Mouse (Mus musculus): ENCODE data around the gene Dock3. TPM values are rescaled to one million over a fixed set of nuclear protein-coding genes. Genes with fewer than 3 reads are reported as not detected.

Dock3 gene
- polyA plus RNA-seq, 1 experiment from 2014 or later: 0.12 TPM

DNA sequence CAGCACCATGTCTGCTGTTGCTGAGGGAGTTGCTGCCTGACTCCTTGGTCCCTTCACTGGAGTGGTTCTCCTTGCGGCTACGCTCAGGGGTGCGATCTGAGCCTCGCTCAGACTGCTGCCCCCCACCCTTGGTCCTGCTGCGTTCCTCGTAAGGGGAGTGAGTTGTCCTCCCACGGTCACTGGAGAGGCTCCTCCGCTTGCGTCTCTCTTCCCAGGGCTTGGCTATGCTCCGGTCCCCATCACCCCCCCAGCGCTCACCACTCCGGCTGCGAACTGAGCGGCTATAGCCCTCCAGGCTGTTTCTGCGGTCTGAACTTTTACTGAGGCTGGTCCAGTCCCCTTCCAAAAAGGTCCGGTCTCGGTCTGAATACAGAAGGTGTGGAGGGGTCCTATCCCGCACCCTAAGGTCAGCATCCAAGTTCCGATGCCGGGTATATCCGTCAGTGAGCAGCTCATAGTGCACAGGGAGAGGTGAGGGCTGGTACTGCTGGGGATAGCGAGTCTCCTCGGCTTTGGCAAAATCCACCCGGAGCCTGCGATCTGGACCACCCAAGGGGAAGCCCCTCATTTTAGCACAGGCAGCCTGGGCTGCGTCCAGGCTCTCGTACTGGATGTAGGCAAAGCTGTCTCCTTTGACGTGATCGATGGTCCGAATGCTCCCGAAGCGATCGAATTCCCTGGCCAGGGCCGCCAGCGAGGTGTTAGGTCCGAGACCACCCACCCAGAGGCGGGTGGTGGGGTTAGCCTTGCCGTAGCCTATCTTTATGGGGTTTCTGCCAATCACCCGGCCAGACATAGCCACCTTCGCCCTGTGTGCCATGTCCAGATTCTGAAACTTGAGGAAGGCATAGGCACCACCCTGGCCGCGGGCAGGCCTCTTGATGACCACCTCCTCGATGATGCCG, 346.5 kb downstream of the Dock3 start:
- 0 out of 2 replicates have a peak overlapping the region, but pooled peaks have one; percentile 93 for H3K27ac ChIP-seq
- no peaks in the 10 kb centered on the region for H3K9me3 ChIP-seq (replicated peaks)
- H3K4me3 ChIP-seq: peak overlapping the region; percentile 98
- peak overlapping the region; percentile 98 for H3K9ac ChIP-seq
- WGBS (ENCODE audit: insufficient replicate concordance): 37% methylated on average over 44 of the region's 44 CpGs
- peaks cover 73% of the 10 kb centered on the region for H3K4me1 ChIP-seq
- peak overlapping the region; percentile 97 for H3K4me2 ChIP-seq
- H3K27me3 ChIP-seq (replicated peaks): no peaks in the 10 kb centered on the region
- ATAC-seq: no peak
- peaks cover 82% of the 10 kb centered on the region for H3K36me3 ChIP-seq

DNA sequence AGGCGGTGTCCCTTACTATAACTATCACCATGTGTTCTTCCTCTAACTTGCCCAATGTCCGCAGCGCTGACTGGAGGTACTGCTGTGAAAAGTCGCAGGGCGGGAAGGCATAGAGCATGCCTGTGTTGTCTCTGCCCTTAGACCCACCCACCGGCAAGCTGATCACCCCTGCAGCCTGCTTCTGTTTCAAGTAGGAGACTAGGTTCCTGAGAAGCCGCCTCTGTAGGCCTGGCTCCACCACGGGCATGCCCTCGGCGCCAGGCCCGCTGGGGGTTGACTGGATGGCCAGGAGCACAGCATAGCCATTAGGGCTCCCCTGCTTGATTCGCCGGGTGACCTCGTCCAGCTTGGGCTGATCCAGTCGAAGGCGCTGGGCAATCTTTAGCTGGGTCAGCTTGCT, 347.4 kb downstream of the Dock3 start:
- Histone ChIP-seq H3K9ac (peak overlapping the region; percentile 98), H3K36me3 (peaks cover 82% of the 10 kb centered on the region), H3K27me3 (replicated peaks) (no peaks in the 10 kb centered on the region), H3K4me1 (peaks cover 63% of the 10 kb centered on the region), H3K9me3 (replicated peaks) (no peaks in the 10 kb centered on the region), H3K27ac (0 out of 2 replicates have a peak overlapping the region, but pooled peaks have one; percentile 10), H3K4me2 (peak overlapping the region; percentile 97), H3K4me3 (peak overlapping the region; percentile 98)
- no peak for ATAC-seq
- 50% methylated on average over 16 of the region's 16 CpGs for WGBS (ENCODE audit: insufficient replicate concordance)

DNA sequence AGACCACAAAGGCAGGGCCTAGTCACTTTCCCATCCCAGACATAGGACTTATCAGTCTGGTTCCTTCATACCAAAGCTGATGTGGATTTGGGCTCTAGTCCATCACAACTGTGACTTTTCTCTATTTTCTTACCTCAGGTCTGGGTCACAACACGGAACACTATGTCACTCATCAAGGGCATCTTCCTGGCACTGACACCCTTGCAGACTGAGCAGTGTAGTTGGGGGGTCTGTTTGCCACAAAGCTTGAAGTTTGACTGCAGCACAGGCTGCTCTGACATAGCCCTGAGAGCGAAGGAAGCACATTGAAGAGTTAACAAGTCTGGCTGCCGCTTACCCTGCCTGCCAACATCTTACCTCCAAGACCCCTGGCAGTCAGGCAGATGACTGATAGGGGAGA, 348.6 kb downstream of the Dock3 start:
- peak overlapping the region; percentile 6; the same call in 1 of the 2 replicates for H3K4me3 ChIP-seq
- no peak for ATAC-seq
- peak overlapping the region; percentile 36 for H3K9ac ChIP-seq
- no peak overlapping the region for H3K27ac ChIP-seq
- peak overlapping the region; percentile 97 for H3K4me2 ChIP-seq
- H3K4me1 ChIP-seq: peaks cover 51% of the 10 kb centered on the region
- 85% methylated on average over 3 of the region's 3 CpGs for WGBS (ENCODE audit: insufficient replicate concordance)
- H3K27me3 ChIP-seq (replicated peaks): no peaks in the 10 kb centered on the region
- H3K9me3 ChIP-seq (replicated peaks): no peaks in the 10 kb centered on the region
- H3K36me3 ChIP-seq: peaks cover 82% of the 10 kb centered on the region

GRCm38 (mm10) chr9:106882176-106882575, 349.5 kb downstream of the Dock3 start:
- 70% methylated on average over 4 of the region's 4 CpGs for WGBS (ENCODE audit: insufficient replicate concordance)
- ATAC-seq: no peak
- Histone ChIP-seq H3K9me3 (replicated peaks) (no peaks in the 10 kb centered on the region), H3K4me2 (no peak overlapping the region), H3K4me3 (no peak overlapping the region), H3K9ac (no peak overlapping the region), H3K4me1 (peaks cover 42% of the 10 kb centered on the region), H3K27me3 (replicated peaks) (no peaks in the 10 kb centered on the region), H3K36me3 (peaks cover 84% of the 10 kb centered on the region), H3K27ac (no peak overlapping the region)

DNA sequence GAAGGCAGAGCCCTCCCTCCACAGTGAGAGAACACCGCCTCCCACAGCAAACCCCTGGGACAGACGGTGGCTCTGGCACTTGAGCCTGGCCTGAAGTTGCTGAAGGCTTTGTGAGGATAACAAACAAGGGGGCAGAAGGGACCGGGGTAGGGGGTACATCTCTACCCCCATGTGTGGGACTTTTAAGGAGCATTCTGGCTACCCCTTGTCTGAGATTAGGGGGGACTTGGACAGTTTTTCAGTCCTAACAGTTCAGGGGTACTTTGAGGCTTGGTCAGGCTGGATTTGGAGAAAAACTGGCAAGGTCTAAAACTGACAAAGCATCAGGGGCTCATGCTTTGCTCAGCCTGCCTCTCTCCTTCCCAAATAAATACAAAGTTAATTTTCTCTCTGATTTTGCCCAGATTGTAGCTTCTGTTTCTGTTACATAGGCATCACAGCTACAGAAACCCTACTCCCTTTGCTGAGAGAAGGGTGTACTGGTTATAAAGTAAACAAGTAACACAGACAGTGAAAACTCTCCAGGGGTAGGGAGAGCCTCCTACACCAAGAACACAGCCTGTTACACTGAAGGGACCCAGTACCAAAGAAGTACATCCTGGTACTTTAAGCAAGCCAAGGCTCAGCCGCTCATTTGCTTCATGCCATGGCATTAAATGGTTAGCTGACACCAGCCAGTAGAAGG, 350.5 kb downstream of the Dock3 start:
- no peak overlapping the region for H3K27ac ChIP-seq
- no peak overlapping the region for H3K4me2 ChIP-seq
- ATAC-seq: no peak
- H3K4me3 ChIP-seq: no peak overlapping the region
- peaks cover 42% of the 10 kb centered on the region for H3K4me1 ChIP-seq
- H3K9me3 ChIP-seq (replicated peaks): no peaks in the 10 kb centered on the region
- 71% methylated on average over 4 of the region's 4 CpGs for WGBS (ENCODE audit: insufficient replicate concordance)
- peaks cover 94% of the 10 kb centered on the region for H3K36me3 ChIP-seq
- H3K27me3 ChIP-seq (replicated peaks): no peaks in the 10 kb centered on the region
- H3K9ac ChIP-seq: no peak overlapping the region

- peaks cover 26% of the 10 kb centered on the region for H3K4me1 ChIP-seq
- H3K9me3 ChIP-seq (replicated peaks): no peaks in the 10 kb centered on the region
- H3K4me2 ChIP-seq: no peak overlapping the region
- H3K36me3 ChIP-seq: peaks cover 100% of the 10 kb centered on the region
- WGBS (ENCODE audit: insufficient replicate concordance): 77% methylated on average over 4 of the region's 4 CpGs
- ATAC-seq: no peak
- H3K9ac ChIP-seq: no peak overlapping the region
- no peak overlapping the region for H3K27ac ChIP-seq
- H3K27me3 ChIP-seq (replicated peaks): no peaks in the 10 kb centered on the region
- H3K4me3 ChIP-seq: no peak overlapping the region
Measured at GRCm38 (mm10) chr9:106879471-106879870, 352.2 kb downstream of the Dock3 start.

- ATAC-seq: no peak
- Histone ChIP-seq H3K36me3 (peaks cover 95% of the 10 kb centered on the region), H3K27ac (no peak overlapping the region), H3K4me3 (no peak overlapping the region), H3K9ac (no peak overlapping the region), H3K4me1 (no peaks in the 10 kb centered on the region), H3K27me3 (replicated peaks) (no peaks in the 10 kb centered on the region), H3K9me3 (replicated peaks) (no peaks in the 10 kb centered on the region), H3K4me2 (no peak overlapping the region)
- WGBS (ENCODE audit: insufficient replicate concordance): 82% methylated on average over 3 of the region's 3 CpGs
Measured at GRCm38 (mm10) chr9:106876666-106877065, 355.0 kb downstream of the Dock3 start.

GRCm38 (mm10) chr9:106874216-106874615, 357.5 kb downstream of the Dock3 start:
- no peak for ATAC-seq
- no peaks in the 10 kb centered on the region for H3K4me1 ChIP-seq
- H3K4me2 ChIP-seq: no peak overlapping the region
- no peaks in the 10 kb centered on the region for H3K27me3 ChIP-seq (replicated peaks)
- WGBS (ENCODE audit: insufficient replicate concordance): 74% methylated on average over 5 of the region's 5 CpGs
- H3K9ac ChIP-seq: no peak overlapping the region
- H3K9me3 ChIP-seq (replicated peaks): no peaks in the 10 kb centered on the region
- H3K36me3 ChIP-seq: peaks cover 89% of the 10 kb centered on the region
- H3K4me3 ChIP-seq: no peak overlapping the region
- H3K27ac ChIP-seq: no peak overlapping the region

DNA sequence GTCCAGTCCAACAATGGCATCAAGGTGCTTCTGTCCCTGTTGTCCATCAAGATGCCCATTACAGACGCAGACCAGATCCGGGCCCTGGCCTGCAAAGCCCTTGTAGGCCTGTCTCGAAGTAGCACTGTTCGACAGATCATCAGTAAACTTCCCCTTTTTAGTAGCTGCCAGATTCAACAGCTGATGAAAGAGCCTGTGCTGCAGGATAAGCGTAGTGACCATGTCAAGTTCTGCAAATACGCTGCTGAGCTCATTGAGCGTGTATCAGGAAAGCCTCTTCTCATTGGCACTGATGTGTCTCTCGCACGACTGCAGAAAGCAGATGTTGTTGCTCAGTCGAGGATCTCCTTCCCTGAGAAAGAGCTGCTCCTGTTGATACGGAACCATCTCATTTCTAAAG, 373.7 kb downstream of the Dock3 start:
- ATAC-seq: no peak
- 53% methylated on average over 11 of the region's 11 CpGs for WGBS (ENCODE audit: insufficient replicate concordance)
- Histone ChIP-seq H3K4me1 (no peaks in the 10 kb centered on the region), H3K9me3 (replicated peaks) (no peaks in the 10 kb centered on the region), H3K9ac (no peak overlapping the region), H3K4me2 (no peak overlapping the region), H3K27me3 (replicated peaks) (no peaks in the 10 kb centered on the region), H3K36me3 (peaks cover 92% of the 10 kb centered on the region), H3K27ac (no peak overlapping the region), H3K4me3 (no peak overlapping the region)

- H3K27me3 ChIP-seq (replicated peaks): no peaks in the 10 kb centered on the region
Measured at GRCm38 (mm10) chr9:106856664-106857063, 375.0 kb downstream of the Dock3 start.

More at GRCm38 (mm10) chr9:106856664-106857063, 375.0 kb downstream of the Dock3 start:
- Histone ChIP-seq H3K4me3 (no peak overlapping the region), H3K9me3 (replicated peaks) (no peaks in the 10 kb centered on the region), H3K9ac (no peak overlapping the region), H3K4me1 (no peaks in the 10 kb centered on the region), H3K27ac (no peak overlapping the region), H3K4me2 (no peak overlapping the region), H3K36me3 (peaks cover 92% of the 10 kb centered on the region)
- 68% methylated on average over 3 of the region's 3 CpGs for WGBS (ENCODE audit: insufficient replicate concordance)
- ATAC-seq: no peak

All from liver, embryonic 12.5 days (tissue).